Mouse (Mus musculus): Measurements from ENCODE around the gene Rabgap1l.

GRCm38 (mm10) chr1:160547934-160548876 lies 244.8 kb downstream of the Rabgap1l start:
- TF ChIP-seq GATA1 (IDR thresholded peaks at IDR 0.05; ENCODE audit: borderline replicate concordance, low read length) (no peak), FLI1 (IDR thresholded peaks at IDR 0.05; ENCODE audit: low read length) (no peak)
